Mouse (Mus musculus): ENCODE measurements at regions not wholly inside any gene's neighbourhood (a gene's known extent, or its start where the extent isn't known, plus 50 kb on each side); places are given as distances from the start of the nearest gene placed in this dataset.

- peak; percentile 91 for ATAC-seq (replicated peaks; ENCODE audit: low FRiP score, poor library complexity, severe bottlenecking)
These were observed 159.3 kb upstream of the Tmtc1 start for GRCm38 (mm10) chr6:148603460-148603859.

- peak; percentile 58 for ATAC-seq (replicated peaks; ENCODE audit: low FRiP score, poor library complexity, severe bottlenecking)
These were observed 158.7 kb upstream of the Tmtc1 start for GRCm38 (mm10) chr6:148602894-148603293.

- ATAC-seq (replicated peaks; ENCODE audit: low FRiP score, poor library complexity, severe bottlenecking), result no peak
These were observed 156.7 kb upstream of the Tmtc1 start for GRCm38 (mm10) chr6:148600934-148601333.

GRCm38 (mm10) chr6:148599473-148599872 is 155.3 kb upstream of the Tmtc1 start:
- no peak for ATAC-seq (replicated peaks; ENCODE audit: low FRiP score, poor library complexity, severe bottlenecking)

- no peak for ATAC-seq (replicated peaks; ENCODE audit: low FRiP score, poor library complexity, severe bottlenecking)
These were observed 154.7 kb upstream of the Tmtc1 start for GRCm38 (mm10) chr6:148598746-148599337.

GRCm38 (mm10) chr6:148595009-148595770 is 151.0 kb upstream of the Tmtc1 start:
- ATAC-seq (replicated peaks; ENCODE audit: low FRiP score, poor library complexity, severe bottlenecking), result no peak

- ATAC-seq (replicated peaks; ENCODE audit: low FRiP score, poor library complexity, severe bottlenecking), result no peak
These were observed 144.8 kb upstream of the Tmtc1 start for GRCm38 (mm10) chr6:148588971-148589370.

- ATAC-seq (replicated peaks; ENCODE audit: low FRiP score, poor library complexity, severe bottlenecking), result no peak
These were observed 142.5 kb upstream of the Tmtc1 start for GRCm38 (mm10) chr6:148586439-148587321.

GRCm38 (mm10) chr6:148584126-148584525 is 139.9 kb upstream of the Tmtc1 start:
- ATAC-seq (replicated peaks; ENCODE audit: low FRiP score, poor library complexity, severe bottlenecking), result no peak

GRCm38 (mm10) chr6:148578281-148578680 is 134.1 kb upstream of the Tmtc1 start:
- no peak for ATAC-seq (replicated peaks; ENCODE audit: low FRiP score, poor library complexity, severe bottlenecking)

GRCm38 (mm10) chr6:148577663-148578062 is 133.5 kb upstream of the Tmtc1 start:
- no peak for ATAC-seq (replicated peaks; ENCODE audit: low FRiP score, poor library complexity, severe bottlenecking)

GRCm38 (mm10) chr6:148574742-148575453 is 130.7 kb upstream of the Tmtc1 start:
- no peak for ATAC-seq (replicated peaks; ENCODE audit: low FRiP score, poor library complexity, severe bottlenecking)

GRCm38 (mm10) chr6:148572201-148572600 is 128.0 kb upstream of the Tmtc1 start:
- no peak for ATAC-seq (replicated peaks; ENCODE audit: low FRiP score, poor library complexity, severe bottlenecking)

- no peak for ATAC-seq (replicated peaks; ENCODE audit: low FRiP score, poor library complexity, severe bottlenecking)
These were observed 127.5 kb upstream of the Tmtc1 start for GRCm38 (mm10) chr6:148571651-148572050.

GRCm38 (mm10) chr6:148564146-148564545 is 120.0 kb upstream of the Tmtc1 start:
- no peak for ATAC-seq (replicated peaks; ENCODE audit: low FRiP score, poor library complexity, severe bottlenecking)

GRCm38 (mm10) chr6:148562206-148562708 is 118.1 kb upstream of the Tmtc1 start:
- ATAC-seq (replicated peaks; ENCODE audit: low FRiP score, poor library complexity, severe bottlenecking), result no peak

GRCm38 (mm10) chr6:148556484-148556871 is 112.3 kb upstream of the Tmtc1 start:
- no peak for ATAC-seq (replicated peaks; ENCODE audit: low FRiP score, poor library complexity, severe bottlenecking)

- no peak for ATAC-seq (replicated peaks; ENCODE audit: low FRiP score, poor library complexity, severe bottlenecking)
These were observed 111.7 kb upstream of the Tmtc1 start for GRCm38 (mm10) chr6:148555651-148556483.

- no peak for ATAC-seq (replicated peaks; ENCODE audit: low FRiP score, poor library complexity, severe bottlenecking)
These were observed 110.3 kb upstream of the Tmtc1 start for GRCm38 (mm10) chr6:148554463-148554862.

All from erythroid progenitor cell, adult 5-6 weeks (primary cell).